Mouse (Mus musculus): ENCODE data around the gene Intu. TPM values are rescaled to one million over a fixed set of nuclear protein-coding genes. Genes with fewer than 3 reads are reported as not detected.

Gene Intu
- polyA plus RNA-seq, 1 experiment from 2014 or later: 3.7 TPM

DNA sequence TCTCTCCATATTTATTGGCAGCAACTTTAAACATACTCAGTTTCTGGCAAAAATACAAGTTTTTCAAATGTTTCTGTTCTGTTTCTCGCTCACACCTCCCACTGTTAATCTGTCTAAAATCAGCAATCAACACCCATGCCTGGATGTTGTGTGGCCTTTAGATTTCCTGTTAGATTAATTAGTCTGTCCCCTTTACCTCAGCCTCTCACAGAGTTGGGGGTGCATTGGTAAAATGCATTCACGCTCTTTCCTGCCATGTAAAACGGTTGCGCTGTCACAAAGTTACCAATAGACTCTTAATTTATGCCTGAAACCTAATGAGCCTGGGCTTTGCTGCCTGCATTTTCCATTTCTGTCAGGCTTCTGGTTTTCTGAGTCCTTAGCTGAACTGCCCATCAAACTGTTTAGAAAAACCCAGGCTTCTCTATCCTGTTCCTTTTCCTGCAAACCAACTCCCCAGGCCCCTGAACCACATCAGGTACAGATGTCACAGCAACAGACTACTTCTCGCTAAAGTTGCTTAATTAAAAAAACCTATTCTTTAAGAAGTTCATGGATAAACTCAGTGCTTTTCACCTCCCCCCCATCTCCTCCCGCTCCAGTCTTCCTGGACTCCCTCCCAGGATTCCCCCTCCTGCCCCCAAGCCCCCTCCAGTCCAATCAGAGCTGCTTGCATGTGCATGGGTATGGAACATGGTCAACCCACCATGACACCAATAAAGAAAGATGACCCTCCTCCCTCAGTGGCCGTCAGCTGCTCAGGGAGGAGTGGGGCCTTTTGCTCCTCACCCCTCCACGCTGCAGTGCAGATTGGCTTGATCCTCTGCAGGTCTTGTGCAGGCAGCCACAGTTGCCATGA lies 136.0 kb downstream of the Intu start:
- Histone ChIP-seq H3K9ac (ENCODE audit: low read length) (no peak overlapping the region), H3K4me3 (ENCODE audit: low read length) (no peak overlapping the region), H3K27ac (ENCODE audit: low read length) (no peak overlapping the region), H3K4me2 (ENCODE audit: low read depth, low read length) (no peak overlapping the region), H3K9me3 (replicated peaks; ENCODE audit: control insufficient read depth, low read length) (no peaks in the 10 kb centered on the region), H3K36me3 (ENCODE audit: control insufficient read depth, insufficient read depth) (peaks cover 10% of the 10 kb centered on the region), H3K4me1 (ENCODE audit: control insufficient read depth, insufficient read depth, low read length) (peaks cover 7% of the 10 kb centered on the region), H3K27me3 (ENCODE audit: control insufficient read depth, insufficient read depth, low read length) (no peaks in the 10 kb centered on the region)
- ATAC-seq (replicated peaks; ENCODE audit: extremely low read depth, insufficient read depth, low FRiP score): no peak
- 85% methylated on average over 8 of the region's 8 CpGs for WGBS

DNA sequence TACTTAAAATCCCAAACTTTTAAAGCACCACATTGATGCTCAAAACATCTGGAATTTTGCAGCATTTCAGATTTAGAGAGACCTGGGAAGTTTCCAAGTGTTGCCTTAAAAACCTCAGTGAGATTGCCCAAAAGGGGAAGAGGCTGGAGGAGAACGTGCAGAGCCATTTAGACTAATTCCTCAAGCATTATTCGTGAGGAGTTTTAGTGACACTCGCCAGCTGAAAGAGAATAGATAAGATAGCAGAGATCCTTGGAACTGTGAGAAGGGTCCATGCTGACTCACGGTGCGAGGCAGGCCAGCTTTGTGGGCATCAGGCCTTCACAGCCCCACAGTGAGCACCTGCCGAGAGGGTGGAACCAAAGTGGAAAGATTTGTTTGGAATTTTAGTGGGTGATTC lies 137.8 kb downstream of the Intu start:
- no peak for ATAC-seq (replicated peaks; ENCODE audit: extremely low read depth, insufficient read depth, low FRiP score)
- 33% methylated on average over 6 of the region's 6 CpGs for WGBS
- Histone ChIP-seq H3K4me1 (ENCODE audit: control insufficient read depth, insufficient read depth, low read length) (peaks cover 7% of the 10 kb centered on the region), H3K27ac (ENCODE audit: low read length) (no peak overlapping the region), H3K4me3 (ENCODE audit: low read length) (no peak overlapping the region), H3K4me2 (ENCODE audit: low read depth, low read length) (no peak overlapping the region), H3K36me3 (ENCODE audit: control insufficient read depth, insufficient read depth) (peaks cover 8% of the 10 kb centered on the region), H3K9me3 (replicated peaks; ENCODE audit: control insufficient read depth, low read length) (no peaks in the 10 kb centered on the region), H3K27me3 (ENCODE audit: control insufficient read depth, insufficient read depth, low read length) (no peaks in the 10 kb centered on the region), H3K9ac (ENCODE audit: low read length) (no peak overlapping the region)

DNA sequence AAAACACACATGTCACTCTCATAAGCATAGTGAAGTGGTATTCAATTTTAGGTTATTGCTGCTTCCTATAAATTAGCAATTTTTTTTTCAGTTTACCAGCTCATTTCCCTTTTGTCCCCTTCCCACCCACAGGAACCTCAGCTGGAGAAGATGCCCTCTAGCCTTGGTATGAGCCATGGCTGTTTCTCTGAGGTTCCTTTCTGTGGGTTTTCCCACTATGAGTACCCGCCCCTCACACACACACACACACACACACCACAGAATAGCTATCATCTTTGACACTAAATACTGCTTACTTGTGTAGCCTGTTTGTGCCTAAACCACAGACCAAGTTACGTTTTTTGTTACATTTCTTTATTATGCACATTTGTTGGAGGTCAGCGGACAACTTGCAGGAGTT lies 138.3 kb downstream of the Intu start:
- H3K4me1 ChIP-seq (ENCODE audit: control insufficient read depth, insufficient read depth, low read length): peaks cover 7% of the 10 kb centered on the region
- no peak overlapping the region for H3K27ac ChIP-seq (ENCODE audit: low read length)
- no peaks in the 10 kb centered on the region for H3K27me3 ChIP-seq (ENCODE audit: control insufficient read depth, insufficient read depth, low read length)
- H3K4me3 ChIP-seq (ENCODE audit: low read length): no peak overlapping the region
- H3K9ac ChIP-seq (ENCODE audit: low read length): no peak overlapping the region
- 88% methylated on average over 3 of the region's 3 CpGs for WGBS
- H3K36me3 ChIP-seq (ENCODE audit: control insufficient read depth, insufficient read depth): peaks cover 5% of the 10 kb centered on the region
- H3K4me2 ChIP-seq (ENCODE audit: low read depth, low read length): no peak overlapping the region
- no peaks in the 10 kb centered on the region for H3K9me3 ChIP-seq (replicated peaks; ENCODE audit: control insufficient read depth, low read length)
- ATAC-seq (replicated peaks; ENCODE audit: extremely low read depth, insufficient read depth, low FRiP score): no peak

DNA sequence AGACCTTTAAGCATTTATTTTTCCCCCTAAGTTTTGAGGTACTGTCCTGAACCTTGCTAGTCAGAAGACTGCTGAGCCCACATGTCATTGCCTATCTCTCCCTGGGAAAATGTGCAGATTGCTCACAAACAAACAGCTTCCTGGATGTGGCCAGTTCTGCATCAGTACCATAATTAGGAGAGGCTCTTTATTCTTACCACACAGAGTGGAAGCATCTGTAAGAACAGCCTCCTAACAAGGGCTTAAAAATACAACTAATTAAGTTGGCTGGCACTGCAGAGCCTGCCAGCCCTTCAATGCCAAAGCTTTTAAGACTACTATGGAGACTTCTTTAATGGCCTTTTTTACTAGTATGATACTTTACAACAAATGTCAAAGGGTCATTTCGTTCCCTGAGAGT lies 142.4 kb downstream of the Intu start:
- H3K27me3 ChIP-seq (ENCODE audit: control insufficient read depth, insufficient read depth, low read length): no peaks in the 10 kb centered on the region
- no peak overlapping the region for H3K4me3 ChIP-seq (ENCODE audit: low read length)
- H3K9ac ChIP-seq (ENCODE audit: low read length): no peak overlapping the region
- peaks cover 4% of the 10 kb centered on the region for H3K4me1 ChIP-seq (ENCODE audit: control insufficient read depth, insufficient read depth, low read length)
- no peak overlapping the region for H3K27ac ChIP-seq (ENCODE audit: low read length)
- no peak for ATAC-seq (replicated peaks; ENCODE audit: extremely low read depth, insufficient read depth, low FRiP score)
- H3K4me2 ChIP-seq (ENCODE audit: low read depth, low read length): no peak overlapping the region
- H3K9me3 ChIP-seq (replicated peaks; ENCODE audit: control insufficient read depth, low read length): no peaks in the 10 kb centered on the region
- WGBS: 85% methylated on average over 1 of the region's 1 CpGs
- peaks cover 2% of the 10 kb centered on the region; the same call in 1 of the 2 replicates for H3K36me3 ChIP-seq (ENCODE audit: control insufficient read depth, insufficient read depth)

DNA sequence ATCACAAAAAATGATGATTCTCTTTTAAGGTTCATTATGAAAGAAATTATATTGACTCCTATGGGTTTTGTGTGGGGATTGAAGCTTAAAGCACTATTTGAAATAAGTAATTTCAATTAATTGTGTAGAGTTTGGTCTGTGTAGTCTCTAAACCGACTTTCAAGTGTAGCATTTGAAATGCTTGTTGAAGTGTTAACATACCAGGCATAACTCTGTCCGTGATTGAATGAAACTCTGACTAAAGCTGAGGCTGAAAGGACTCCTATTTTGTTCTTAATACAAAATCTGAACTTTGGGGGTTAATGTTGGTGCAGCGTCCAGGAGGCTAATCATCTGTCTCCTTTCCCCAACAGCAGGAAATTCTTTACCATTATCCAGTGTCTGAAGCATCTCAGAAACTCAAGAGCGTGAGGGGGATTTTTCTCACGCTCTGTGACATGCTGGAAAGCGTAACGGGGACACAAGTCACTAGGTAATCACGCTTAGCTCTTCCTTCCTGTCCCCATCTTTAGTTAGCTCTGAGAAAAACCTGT lies 143.9 kb downstream of the Intu start:
- ATAC-seq (replicated peaks; ENCODE audit: extremely low read depth, insufficient read depth, low FRiP score): 0 out of 2 replicates have a peak, but pooled peaks have one; percentile 37
- H3K9ac ChIP-seq (ENCODE audit: low read length): no peak overlapping the region

DNA sequence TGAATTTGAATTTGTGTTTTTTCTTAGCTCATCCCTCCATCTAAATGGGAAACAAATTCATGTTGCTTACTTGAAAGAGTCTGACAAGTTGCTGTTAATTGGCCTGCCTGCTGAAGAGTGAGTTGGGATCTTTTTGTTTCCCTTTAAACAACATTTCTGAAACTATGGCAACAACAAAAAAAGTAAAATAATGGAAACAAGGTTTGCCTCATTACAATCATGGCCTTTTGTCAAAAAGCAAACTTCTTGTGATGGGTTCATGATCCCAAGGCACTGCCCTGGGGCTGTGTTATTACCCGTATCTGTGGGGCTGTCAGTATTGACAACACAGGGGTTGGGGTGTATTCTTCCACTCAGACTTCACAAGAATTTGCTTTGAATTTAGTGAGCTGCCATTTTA lies 147.8 kb downstream of the Intu start:
- Histone ChIP-seq H3K27ac (ENCODE audit: low read length) (no peak overlapping the region), H3K36me3 (ENCODE audit: control insufficient read depth, insufficient read depth) (no peaks in the 10 kb centered on the region), H3K9me3 (replicated peaks; ENCODE audit: control insufficient read depth, low read length) (no peaks in the 10 kb centered on the region), H3K4me2 (ENCODE audit: low read depth, low read length) (no peak overlapping the region), H3K4me1 (ENCODE audit: control insufficient read depth, insufficient read depth, low read length) (peaks cover 23% of the 10 kb centered on the region), H3K27me3 (ENCODE audit: control insufficient read depth, insufficient read depth, low read length) (no peaks in the 10 kb centered on the region), H3K9ac (ENCODE audit: low read length) (no peak overlapping the region), H3K4me3 (ENCODE audit: low read length) (no peak overlapping the region)
- no peak for ATAC-seq (replicated peaks; ENCODE audit: extremely low read depth, insufficient read depth, low FRiP score)
- 78% methylated on average over 1 of the region's 1 CpGs for WGBS

More for the DNA sequence above, 143.9 kb downstream of the Intu start:
- Histone ChIP-seq H3K27me3 (ENCODE audit: control insufficient read depth, insufficient read depth, low read length) (no peaks in the 10 kb centered on the region), H3K27ac (ENCODE audit: low read length) (peak overlapping the region; percentile 42; the same call in 1 of the 2 replicates), H3K9me3 (replicated peaks; ENCODE audit: control insufficient read depth, low read length) (no peaks in the 10 kb centered on the region), H3K4me1 (ENCODE audit: control insufficient read depth, insufficient read depth, low read length) (peaks cover 4% of the 10 kb centered on the region), H3K36me3 (ENCODE audit: control insufficient read depth, insufficient read depth) (peaks cover 2% of the 10 kb centered on the region; the same call in 1 of the 2 replicates), H3K4me3 (ENCODE audit: low read length) (peak overlapping the region; percentile 13), H3K4me2 (ENCODE audit: low read depth, low read length) (peak overlapping the region; percentile 46)
- 16% methylated on average over 8 of the region's 8 CpGs for WGBS

DNA sequence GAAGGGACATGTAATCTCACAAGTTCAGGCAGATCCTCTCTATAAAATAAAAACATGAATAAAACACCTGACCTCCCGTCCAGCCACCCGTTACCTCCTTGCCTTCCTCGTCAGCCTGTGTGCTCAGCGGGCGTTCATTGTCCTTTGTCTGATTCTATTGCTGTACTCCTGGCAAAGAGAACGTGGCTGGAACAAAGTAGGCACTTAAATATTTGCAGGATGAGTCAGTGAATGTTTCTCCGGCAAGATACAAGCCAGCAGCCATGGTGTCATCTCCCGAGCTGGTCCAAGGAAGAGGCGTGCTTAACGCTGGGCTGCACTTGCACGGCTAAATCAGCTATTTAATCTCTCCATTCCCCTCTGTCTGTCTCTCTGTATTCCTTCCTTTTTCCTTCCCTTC lies 151.3 kb downstream of the Intu start:
- ATAC-seq (replicated peaks; ENCODE audit: extremely low read depth, insufficient read depth, low FRiP score): peak; percentile 54
- H3K9ac ChIP-seq (ENCODE audit: low read length): peak overlapping the region; percentile 63

DNA sequence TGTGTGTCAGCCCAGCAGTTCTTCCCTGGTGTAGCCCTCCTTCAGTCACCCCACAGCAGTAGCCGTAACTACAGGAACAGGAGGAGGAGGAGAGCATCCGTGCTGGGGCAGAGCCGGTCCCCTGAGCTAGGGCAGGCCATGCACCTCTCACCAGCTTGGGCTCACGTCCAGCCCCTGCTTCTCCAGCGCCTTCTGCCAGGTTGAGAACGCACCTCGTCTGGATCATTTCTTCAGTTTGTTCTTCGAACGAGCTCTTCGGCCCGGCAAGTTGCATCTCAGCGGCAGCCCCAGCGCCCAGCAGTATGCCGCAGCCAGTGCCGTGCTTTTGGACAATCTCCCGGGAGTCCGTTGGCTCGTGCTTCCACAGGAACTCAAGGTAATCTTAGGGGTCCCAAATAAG lies 152.1 kb downstream of the Intu start:
- Histone ChIP-seq H3K27me3 (ENCODE audit: control insufficient read depth, insufficient read depth, low read length) (no peaks in the 10 kb centered on the region), H3K4me3 (ENCODE audit: low read length) (no peak overlapping the region), H3K4me1 (ENCODE audit: control insufficient read depth, insufficient read depth, low read length) (peaks cover 31% of the 10 kb centered on the region), H3K27ac (ENCODE audit: low read length) (peak overlapping the region; percentile 77), H3K4me2 (ENCODE audit: low read depth, low read length) (no peak overlapping the region), H3K36me3 (ENCODE audit: control insufficient read depth, insufficient read depth) (no peaks in the 10 kb centered on the region), H3K9me3 (replicated peaks; ENCODE audit: control insufficient read depth, low read length) (no peaks in the 10 kb centered on the region), H3K9ac (ENCODE audit: low read length) (no peak overlapping the region)
- ATAC-seq (replicated peaks; ENCODE audit: extremely low read depth, insufficient read depth, low FRiP score): peak; percentile 19; the same call in 1 of the 2 replicates
- WGBS: 88% methylated on average over 18 of the region's 18 CpGs

More for the DNA sequence above, 151.3 kb downstream of the Intu start:
- H3K27me3 ChIP-seq (ENCODE audit: control insufficient read depth, insufficient read depth, low read length): no peaks in the 10 kb centered on the region
- peak overlapping the region; percentile 77 for H3K27ac ChIP-seq (ENCODE audit: low read length)
- H3K4me1 ChIP-seq (ENCODE audit: control insufficient read depth, insufficient read depth, low read length): peaks cover 31% of the 10 kb centered on the region
- 17% methylated on average over 11 of the region's 11 CpGs for WGBS
- no peaks in the 10 kb centered on the region for H3K9me3 ChIP-seq (replicated peaks; ENCODE audit: control insufficient read depth, low read length)
- no peaks in the 10 kb centered on the region for H3K36me3 ChIP-seq (ENCODE audit: control insufficient read depth, insufficient read depth)
- peak overlapping the region; percentile 54 for H3K4me2 ChIP-seq (ENCODE audit: low read depth, low read length)
- peak overlapping the region; percentile 11; the same call in 1 of the 2 replicates for H3K4me3 ChIP-seq (ENCODE audit: low read length)

DNA sequence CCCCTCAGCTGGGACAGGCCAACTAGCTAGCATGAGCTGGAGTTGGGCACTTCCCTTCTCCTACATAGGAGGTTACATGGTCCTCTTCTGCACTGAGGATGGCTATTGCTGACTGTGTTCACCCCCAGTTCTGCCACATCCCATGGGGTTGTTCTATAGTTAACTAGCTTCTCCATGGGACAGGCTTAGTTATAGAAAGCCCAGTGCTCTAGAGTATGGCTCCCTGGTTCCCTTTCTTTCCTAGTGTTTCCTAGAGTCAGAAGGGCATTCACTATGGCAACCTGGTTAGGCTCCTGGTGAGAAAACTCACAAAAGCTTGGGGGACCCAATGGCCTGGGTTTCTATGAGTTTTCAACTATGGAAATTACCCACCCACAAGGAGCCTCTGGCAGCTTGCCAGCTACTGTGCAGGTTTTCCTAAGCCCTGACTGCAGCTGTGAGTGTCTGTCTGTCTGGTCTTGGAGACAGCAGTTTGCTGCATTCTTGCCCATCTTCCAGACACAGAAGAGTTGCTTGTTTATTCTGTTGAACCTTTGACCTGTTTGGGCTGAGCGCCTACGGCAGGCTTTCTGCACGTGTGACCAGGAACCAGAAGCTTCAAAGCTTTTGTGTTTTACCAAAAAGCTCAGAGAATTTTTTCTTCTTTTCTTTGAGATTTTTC lies 154.9 kb downstream of the Intu start:
- Histone ChIP-seq H3K36me3 (ENCODE audit: control insufficient read depth, insufficient read depth) (0 out of 2 replicates have a peak, but pooled peaks cover 3% of the 10 kb centered on the region), H3K9me3 (replicated peaks; ENCODE audit: control insufficient read depth, low read length) (no peaks in the 10 kb centered on the region), H3K27me3 (ENCODE audit: control insufficient read depth, insufficient read depth, low read length) (no peaks in the 10 kb centered on the region), H3K27ac (ENCODE audit: low read length) (no peak overlapping the region), H3K4me1 (ENCODE audit: control insufficient read depth, insufficient read depth, low read length) (peaks cover 31% of the 10 kb centered on the region), H3K4me3 (ENCODE audit: low read length) (no peak overlapping the region), H3K9ac (ENCODE audit: low read length) (no peak overlapping the region), H3K4me2 (ENCODE audit: low read depth, low read length) (no peak overlapping the region)
- 39% methylated on average over 3 of the region's 3 CpGs for WGBS
- no peak for ATAC-seq (replicated peaks; ENCODE audit: extremely low read depth, insufficient read depth, low FRiP score)
